Mouse (Mus musculus): ENCODE data around the gene Ipo13. TPM values are rescaled to one million over a fixed set of nuclear protein-coding genes. Genes with fewer than 3 reads are reported as not detected.

The Ipo13 gene
- polyA plus RNA-seq, 2 experiments, result 38.8 to 63.4 TPM

GRCm38 (mm10) chr4:117915489-117916105 lies 798 bp upstream of the Ipo13 start:
- H3K27me3 ChIP-seq (ENCODE audit: control insufficient read depth, insufficient read depth, low read length), result no peaks in the 10 kb centered on the region
- no peaks in the 10 kb centered on the region for H3K9me3 ChIP-seq (ENCODE audit: control insufficient read depth, low read length)
- ATAC-seq (ENCODE audit: low FRiP score, low read depth) (no peak), DNase-seq (ENCODE audit: low spot score) (no peak)
- no peak for TF ChIP-seq POLR2A (IDR thresholded peaks at IDR 0.05; ENCODE audit: borderline replicate concordance, extremely low read depth, insufficient read depth, insufficient read length)
- H3K4me2 ChIP-seq (replicated peaks; ENCODE audit: low read depth, low read length, severe bottlenecking), result peak overlapping the region; percentile 99
- peaks cover 20% of the 10 kb centered on the region for H3K36me3 ChIP-seq (ENCODE audit: control insufficient read depth, insufficient read depth, low read length)
- peak overlapping the region; percentile 79 for H3K27ac ChIP-seq (replicated peaks; ENCODE audit: low read depth, low read length)
- WGBS, result 7% methylated on average over 19 of the region's 19 CpGs
- peak overlapping the region; percentile 72 for H3K9ac ChIP-seq (ENCODE audit: low read depth, low read length, severe bottlenecking)
- peak overlapping the region; percentile 75 for H3K4me3 ChIP-seq (replicated peaks; ENCODE audit: low read length)
- peaks cover 18% of the 10 kb centered on the region for H3K4me1 ChIP-seq (ENCODE audit: control insufficient read depth, insufficient read depth, low read length)

- ATAC-seq (ENCODE audit: low FRiP score, low read depth) (no peak), DNase-seq (ENCODE audit: low spot score) (no peak)
- Histone ChIP-seq H3K4me1 (ENCODE audit: control insufficient read depth, insufficient read depth, low read length) (peaks cover 18% of the 10 kb centered on the region), H3K27me3 (ENCODE audit: control insufficient read depth, insufficient read depth, low read length) (no peaks in the 10 kb centered on the region), H3K9ac (ENCODE audit: low read depth, low read length, severe bottlenecking) (peak overlapping the region; percentile 72), H3K4me3 (replicated peaks; ENCODE audit: low read length) (peak overlapping the region; percentile 75), H3K27ac (replicated peaks; ENCODE audit: low read depth, low read length) (no peak overlapping the region), H3K4me2 (replicated peaks; ENCODE audit: low read depth, low read length, severe bottlenecking) (peak overlapping the region; percentile 99), H3K9me3 (ENCODE audit: control insufficient read depth, low read length) (no peaks in the 10 kb centered on the region), H3K36me3 (ENCODE audit: control insufficient read depth, insufficient read depth, low read length) (peaks cover 30% of the 10 kb centered on the region)
- 16% methylated on average over 8 of the region's 8 CpGs for WGBS
- TF ChIP-seq POLR2A (IDR thresholded peaks at IDR 0.05; ENCODE audit: borderline replicate concordance, extremely low read depth, insufficient read depth, insufficient read length), result no peak
These were observed 768 bp downstream of the Ipo13 start for GRCm38 (mm10) chr4:117914031-117914430.

- TF ChIP-seq POLR2A (IDR thresholded peaks at IDR 0.05; ENCODE audit: borderline replicate concordance, extremely low read depth, insufficient read depth, insufficient read length), result no peak
- no peak overlapping the region for H3K27ac ChIP-seq (replicated peaks; ENCODE audit: low read depth, low read length)
- H3K4me2 ChIP-seq (replicated peaks; ENCODE audit: low read depth, low read length, severe bottlenecking), result peak overlapping the region; percentile 99
- no peak for ATAC-seq (ENCODE audit: low FRiP score, low read depth)
- peaks cover 18% of the 10 kb centered on the region for H3K4me1 ChIP-seq (ENCODE audit: control insufficient read depth, insufficient read depth, low read length)
- H3K27me3 ChIP-seq (ENCODE audit: control insufficient read depth, insufficient read depth, low read length), result no peaks in the 10 kb centered on the region
- 60% methylated on average over 3 of the region's 3 CpGs for WGBS
- peaks cover 30% of the 10 kb centered on the region for H3K36me3 ChIP-seq (ENCODE audit: control insufficient read depth, insufficient read depth, low read length)
- H3K9me3 ChIP-seq (ENCODE audit: control insufficient read depth, low read length), result no peaks in the 10 kb centered on the region
- H3K4me3 ChIP-seq (replicated peaks; ENCODE audit: low read length), result peak overlapping the region; percentile 75
- H3K9ac ChIP-seq (ENCODE audit: low read depth, low read length, severe bottlenecking), result peak overlapping the region; percentile 72; the same call in 1 of the 2 replicates
- no peak for DNase-seq (ENCODE audit: low spot score)
These were observed 1.4 kb downstream of the Ipo13 start for GRCm38 (mm10) chr4:117913421-117913820.

- Histone ChIP-seq H3K9ac (ENCODE audit: low read depth, low read length, severe bottlenecking) (no peak overlapping the region), H3K9me3 (ENCODE audit: control insufficient read depth, low read length) (no peaks in the 10 kb centered on the region), H3K4me3 (replicated peaks; ENCODE audit: low read length) (no peak overlapping the region), H3K27ac (replicated peaks; ENCODE audit: low read depth, low read length) (no peak overlapping the region), H3K36me3 (ENCODE audit: control insufficient read depth, insufficient read depth, low read length) (peaks cover 35% of the 10 kb centered on the region), H3K27me3 (ENCODE audit: control insufficient read depth, insufficient read depth, low read length) (no peaks in the 10 kb centered on the region), H3K4me2 (replicated peaks; ENCODE audit: low read depth, low read length, severe bottlenecking) (peak overlapping the region; percentile 99; the same call in 1 of the 2 replicates), H3K4me1 (ENCODE audit: control insufficient read depth, insufficient read depth, low read length) (peaks cover 18% of the 10 kb centered on the region)
- 54% methylated on average over 7 of the region's 7 CpGs for WGBS
- no peak for TF ChIP-seq POLR2A (IDR thresholded peaks at IDR 0.05; ENCODE audit: borderline replicate concordance, extremely low read depth, insufficient read depth, insufficient read length)
- no peak for ATAC-seq (ENCODE audit: low FRiP score, low read depth)
- no peak for DNase-seq (ENCODE audit: low spot score)
These were observed 2.0 kb downstream of the Ipo13 start for GRCm38 (mm10) chr4:117912685-117913273.

GRCm38 (mm10) chr4:117912131-117912561 lies 2.7 kb downstream of the Ipo13 start:
- Histone ChIP-seq H3K27me3 (ENCODE audit: control insufficient read depth, insufficient read depth, low read length) (no peaks in the 10 kb centered on the region), H3K9ac (ENCODE audit: low read depth, low read length, severe bottlenecking) (no peak overlapping the region), H3K27ac (replicated peaks; ENCODE audit: low read depth, low read length) (no peak overlapping the region), H3K36me3 (ENCODE audit: control insufficient read depth, insufficient read depth, low read length) (peaks cover 39% of the 10 kb centered on the region), H3K4me1 (ENCODE audit: control insufficient read depth, insufficient read depth, low read length) (peaks cover 18% of the 10 kb centered on the region), H3K9me3 (ENCODE audit: control insufficient read depth, low read length) (no peaks in the 10 kb centered on the region), H3K4me2 (replicated peaks; ENCODE audit: low read depth, low read length, severe bottlenecking) (no peak overlapping the region), H3K4me3 (replicated peaks; ENCODE audit: low read length) (no peak overlapping the region)
- ATAC-seq (ENCODE audit: low FRiP score, low read depth), result no peak
- WGBS, result 88% methylated on average over 13 of the region's 13 CpGs
- TF ChIP-seq POLR2A (IDR thresholded peaks at IDR 0.05; ENCODE audit: borderline replicate concordance, extremely low read depth, insufficient read depth, insufficient read length), result no peak
- no peak for DNase-seq (ENCODE audit: low spot score)

Measured in limb, embryonic 14.5 days (tissue).